ENCODE assay signal across 16 mouse cellular contexts in genomic region chr13:52646566-52646965, GRCm38 (mm10).
"Had no signal": no experiment of that assay in that cellular context is flagged by ENCODE, and none has a peak within 500 bp of the region (broad histone marks: within the 10 kb centered on the region; RNA-seq: fewer than 3 reads in every experiment).

No protein-coding gene starts in this region.

- H3K9me3 ChIP-seq: lung, embryonic 15.5 days; megakaryocyte, embryonic 14.5 days; midbrain, embryonic 12.5 days; neural tube, embryonic 12.5 days had no signal

- ATAC-seq: liver, postnatal 0 days; lung, postnatal 0 days had no signal

- H3K4me1 ChIP-seq: lung, embryonic 15.5 days; midbrain, embryonic 12.5 days had no signal

- H3K9ac ChIP-seq: liver, postnatal 0 days; lung, embryonic 15.5 days; midbrain, embryonic 12.5 days; neural tube, embryonic 12.5 days had no signal

- H3K27ac ChIP-seq: lung, embryonic 15.5 days; macrophage; midbrain, embryonic 10.5 days; midbrain, embryonic 12.5 days; neural tube, embryonic 12.5 days had no signal

- H3K4me2 ChIP-seq: lung, embryonic 15.5 days; midbrain, embryonic 12.5 days; neural tube, embryonic 12.5 days had no signal

- H3K4me3 ChIP-seq: lung, embryonic 15.5 days; megakaryocyte, embryonic 14.5 days; midbrain, embryonic 10.5 days; midbrain, embryonic 12.5 days; neural tube, embryonic 12.5 days had no signal

- H3K36me3 ChIP-seq: lung, embryonic 15.5 days; midbrain, embryonic 10.5 days; midbrain, embryonic 12.5 days; neural tube, embryonic 12.5 days had no signal

- H3K27me3 ChIP-seq: lung, embryonic 15.5 days; megakaryocyte, embryonic 14.5 days; neural tube, embryonic 12.5 days had no signal

- DNase-seq: liver, postnatal 0 days; lung, adult 2 months; lung, postnatal 14 days; lung, postnatal 36 days; midbrain, embryonic 14.5 days; right cerebral cortex, postnatal 14 days; thymus, adult 18-20 months; thymus, postnatal 14 days; thymus, postnatal 4 days had no signal
